Mouse (Mus musculus): ENCODE data around the gene Mansc4. TPM values are rescaled to one million over a fixed set of nuclear protein-coding genes. Genes with fewer than 3 reads are reported as not detected.

Mansc4 gene
- polyA plus RNA-seq (2014; fragmentation: Nextera tagmentation; extraction: Ambion mirVana): 0.19 and 0.66 TPM in 2 replicates

- ATAC-seq (ENCODE audit: low FRiP score, low TSS enrichment) (no peak), DNase-seq (peak; percentile 62)
- peak within 1 kb of the TSS; percentile 18; the same call in 1 of the 2 replicates for H3K4me3 ChIP-seq (replicated peaks; ENCODE audit: low read depth, low read length)
- WGBS: 7% methylated on average over 20 of the region's 20 CpGs
- no peaks in the 10 kb centered on the region for H3K9me3 ChIP-seq (ENCODE audit: control insufficient read depth, low read length)
- H3K27me3 ChIP-seq (ENCODE audit: control insufficient read depth, insufficient read depth, low read length): no peaks in the 10 kb centered on the region
- peaks cover 7% of the 10 kb centered on the region; the same call in 1 of the 2 replicates for H3K4me1 ChIP-seq (ENCODE audit: control insufficient read depth, insufficient read depth, low read length)
- H3K4me2 ChIP-seq (ENCODE audit: low read length): peak within 1 kb of the TSS; percentile 60
- H3K9ac ChIP-seq (replicated peaks; ENCODE audit: low read length): peak within 1 kb of the TSS; percentile 41; the same call in 1 of the 2 replicates
- no peaks in the 10 kb centered on the region for H3K36me3 ChIP-seq (ENCODE audit: control insufficient read depth, insufficient read depth, low read length)
- no peak within 1 kb of the TSS for H3K27ac ChIP-seq (replicated peaks; ENCODE audit: low read depth, low read length)
Observed at GRCm38 (mm10) chr6:147086594-147087225, at the start of gene Mansc4. Mansc4 (minus strand) TSS chr6:147087032.

- DNase-seq: no peak
Observed at GRCm38 (mm10) chr6:147127239-147127638, 40.4 kb upstream of the Mansc4 start.

GRCm38 (mm10) chr6:147121320-147121719 lies 34.5 kb upstream of the Mansc4 start:
- DNase-seq (no peak), ATAC-seq (ENCODE audit: low FRiP score, low TSS enrichment) (no peak)
- no peak overlapping the region for H3K4me2 ChIP-seq (ENCODE audit: low read length)
- no peak overlapping the region for H3K9ac ChIP-seq (replicated peaks; ENCODE audit: low read length)
- no peak overlapping the region for H3K4me3 ChIP-seq (replicated peaks; ENCODE audit: low read depth, low read length)
- H3K9me3 ChIP-seq (ENCODE audit: control insufficient read depth, low read length): no peaks in the 10 kb centered on the region
- no peak overlapping the region for H3K27ac ChIP-seq (replicated peaks; ENCODE audit: low read depth, low read length)
- 68% methylated on average over 6 of the region's 6 CpGs for WGBS
- no peaks in the 10 kb centered on the region for H3K27me3 ChIP-seq (ENCODE audit: control insufficient read depth, insufficient read depth, low read length)
- no peaks in the 10 kb centered on the region for H3K4me1 ChIP-seq (ENCODE audit: control insufficient read depth, insufficient read depth, low read length)
- H3K36me3 ChIP-seq (ENCODE audit: control insufficient read depth, insufficient read depth, low read length): no peaks in the 10 kb centered on the region

More at GRCm38 (mm10) chr6:147127239-147127638, 40.4 kb upstream of the Mansc4 start:
- ATAC-seq (ENCODE audit: low FRiP score, low TSS enrichment): no peak
- Histone ChIP-seq H3K4me1 (ENCODE audit: control insufficient read depth, insufficient read depth, low read length) (no peaks in the 10 kb centered on the region), H3K9me3 (ENCODE audit: control insufficient read depth, low read length) (no peaks in the 10 kb centered on the region), H3K4me3 (replicated peaks; ENCODE audit: low read depth, low read length) (no peak overlapping the region), H3K4me2 (ENCODE audit: low read length) (no peak overlapping the region), H3K27ac (replicated peaks; ENCODE audit: low read depth, low read length) (no peak overlapping the region), H3K9ac (replicated peaks; ENCODE audit: low read length) (no peak overlapping the region), H3K27me3 (ENCODE audit: control insufficient read depth, insufficient read depth, low read length) (no peaks in the 10 kb centered on the region), H3K36me3 (ENCODE audit: control insufficient read depth, insufficient read depth, low read length) (no peaks in the 10 kb centered on the region)
- 94% methylated on average over 10 of the region's 10 CpGs for WGBS

GRCm38 (mm10) chr6:147118190-147118589 lies 31.4 kb upstream of the Mansc4 start:
- Histone ChIP-seq H3K4me3 (replicated peaks; ENCODE audit: low read depth, low read length) (no peak overlapping the region), H3K27ac (replicated peaks; ENCODE audit: low read depth, low read length) (no peak overlapping the region), H3K27me3 (ENCODE audit: control insufficient read depth, insufficient read depth, low read length) (no peaks in the 10 kb centered on the region), H3K9me3 (ENCODE audit: control insufficient read depth, low read length) (no peaks in the 10 kb centered on the region), H3K4me1 (ENCODE audit: control insufficient read depth, insufficient read depth, low read length) (no peaks in the 10 kb centered on the region), H3K9ac (replicated peaks; ENCODE audit: low read length) (no peak overlapping the region), H3K36me3 (ENCODE audit: control insufficient read depth, insufficient read depth, low read length) (no peaks in the 10 kb centered on the region), H3K4me2 (ENCODE audit: low read length) (no peak overlapping the region)
- DNase-seq (no peak), ATAC-seq (ENCODE audit: low FRiP score, low TSS enrichment) (no peak)
- 89% methylated on average over 3 of the region's 3 CpGs for WGBS

GRCm38 (mm10) chr6:147117764-147118163 lies 30.9 kb upstream of the Mansc4 start:
- Histone ChIP-seq H3K9me3 (ENCODE audit: control insufficient read depth, low read length) (no peaks in the 10 kb centered on the region), H3K27me3 (ENCODE audit: control insufficient read depth, insufficient read depth, low read length) (no peaks in the 10 kb centered on the region), H3K36me3 (ENCODE audit: control insufficient read depth, insufficient read depth, low read length) (0 out of 2 replicates have a peak, but pooled peaks cover under 1% of the 10 kb centered on the region), H3K4me2 (ENCODE audit: low read length) (no peak overlapping the region), H3K27ac (replicated peaks; ENCODE audit: low read depth, low read length) (no peak overlapping the region), H3K4me1 (ENCODE audit: control insufficient read depth, insufficient read depth, low read length) (no peaks in the 10 kb centered on the region), H3K9ac (replicated peaks; ENCODE audit: low read length) (no peak overlapping the region), H3K4me3 (replicated peaks; ENCODE audit: low read depth, low read length) (no peak overlapping the region)
- DNase-seq: no peak
- 97% methylated on average over 7 of the region's 7 CpGs for WGBS
- ATAC-seq (ENCODE audit: low FRiP score, low TSS enrichment): no peak

- ATAC-seq (ENCODE audit: low FRiP score, low TSS enrichment): peak; percentile 48; the same call in 1 of the 2 replicates
- no peaks in the 10 kb centered on the region for H3K9me3 ChIP-seq (ENCODE audit: control insufficient read depth, low read length)
- peaks cover 10% of the 10 kb centered on the region for H3K36me3 ChIP-seq (ENCODE audit: control insufficient read depth, insufficient read depth, low read length)
- no peaks in the 10 kb centered on the region for H3K27me3 ChIP-seq (ENCODE audit: control insufficient read depth, insufficient read depth, low read length)
- H3K27ac ChIP-seq (replicated peaks; ENCODE audit: low read depth, low read length): no peak overlapping the region
- no peak overlapping the region for H3K4me3 ChIP-seq (replicated peaks; ENCODE audit: low read depth, low read length)
- DNase-seq: peak; percentile 92
- WGBS: 9% methylated on average over 10 of the region's 10 CpGs
- H3K4me2 ChIP-seq (ENCODE audit: low read length): no peak overlapping the region
- no peaks in the 10 kb centered on the region for H3K4me1 ChIP-seq (ENCODE audit: control insufficient read depth, insufficient read depth, low read length)
- no peak overlapping the region for H3K9ac ChIP-seq (replicated peaks; ENCODE audit: low read length)
Observed at GRCm38 (mm10) chr6:147116579-147116978, 29.7 kb upstream of the Mansc4 start.

- H3K27ac ChIP-seq (replicated peaks; ENCODE audit: low read depth, low read length): no peak overlapping the region
Observed at GRCm38 (mm10) chr6:147109283-147109682, 22.5 kb upstream of the Mansc4 start.

GRCm38 (mm10) chr6:147106716-147107115 lies 19.9 kb upstream of the Mansc4 start:
- H3K4me2 ChIP-seq (ENCODE audit: low read length): no peak overlapping the region
- H3K9ac ChIP-seq (replicated peaks; ENCODE audit: low read length): no peak overlapping the region
- peaks cover 53% of the 10 kb centered on the region for H3K36me3 ChIP-seq (ENCODE audit: control insufficient read depth, insufficient read depth, low read length)
- no peaks in the 10 kb centered on the region for H3K4me1 ChIP-seq (ENCODE audit: control insufficient read depth, insufficient read depth, low read length)
- no peaks in the 10 kb centered on the region for H3K27me3 ChIP-seq (ENCODE audit: control insufficient read depth, insufficient read depth, low read length)
- WGBS: 94% methylated on average over 6 of the region's 6 CpGs
- ATAC-seq (ENCODE audit: low FRiP score, low TSS enrichment): no peak
- no peak for DNase-seq
- H3K27ac ChIP-seq (replicated peaks; ENCODE audit: low read depth, low read length): no peak overlapping the region
- no peak overlapping the region for H3K4me3 ChIP-seq (replicated peaks; ENCODE audit: low read depth, low read length)
- H3K9me3 ChIP-seq (ENCODE audit: control insufficient read depth, low read length): no peaks in the 10 kb centered on the region

More at GRCm38 (mm10) chr6:147109283-147109682, 22.5 kb upstream of the Mansc4 start:
- ATAC-seq (ENCODE audit: low FRiP score, low TSS enrichment): no peak
- Histone ChIP-seq H3K9ac (replicated peaks; ENCODE audit: low read length) (no peak overlapping the region), H3K27me3 (ENCODE audit: control insufficient read depth, insufficient read depth, low read length) (no peaks in the 10 kb centered on the region), H3K4me2 (ENCODE audit: low read length) (no peak overlapping the region), H3K4me3 (replicated peaks; ENCODE audit: low read depth, low read length) (no peak overlapping the region), H3K36me3 (ENCODE audit: control insufficient read depth, insufficient read depth, low read length) (peaks cover 54% of the 10 kb centered on the region), H3K4me1 (ENCODE audit: control insufficient read depth, insufficient read depth, low read length) (no peaks in the 10 kb centered on the region), H3K9me3 (ENCODE audit: control insufficient read depth, low read length) (no peaks in the 10 kb centered on the region)
- 90% methylated on average over 7 of the region's 7 CpGs for WGBS
- no peak for DNase-seq

- ATAC-seq (ENCODE audit: low FRiP score, low TSS enrichment): no peak
- 100% methylated on average over 1 of the region's 1 CpGs for WGBS
Observed at GRCm38 (mm10) chr6:147105529-147105928, 18.7 kb upstream of the Mansc4 start.

More at GRCm38 (mm10) chr6:147105529-147105928, 18.7 kb upstream of the Mansc4 start:
- Histone ChIP-seq H3K4me1 (ENCODE audit: control insufficient read depth, insufficient read depth, low read length) (no peaks in the 10 kb centered on the region), H3K9ac (replicated peaks; ENCODE audit: low read length) (no peak overlapping the region), H3K27me3 (ENCODE audit: control insufficient read depth, insufficient read depth, low read length) (no peaks in the 10 kb centered on the region), H3K9me3 (ENCODE audit: control insufficient read depth, low read length) (no peaks in the 10 kb centered on the region), H3K4me3 (replicated peaks; ENCODE audit: low read depth, low read length) (no peak overlapping the region), H3K27ac (replicated peaks; ENCODE audit: low read depth, low read length) (no peak overlapping the region), H3K36me3 (ENCODE audit: control insufficient read depth, insufficient read depth, low read length) (peaks cover 49% of the 10 kb centered on the region), H3K4me2 (ENCODE audit: low read length) (no peak overlapping the region)
- no peak for DNase-seq
